Mouse (Mus musculus) lung, embryonic 14.5 days (tissue): ENCODE data around the gene 2310034G01Rik. TPM values are rescaled to one million over a fixed set of nuclear protein-coding genes. Genes with fewer than 3 reads are reported as not detected.
A peak's percentile ranks its signal among the peaks of the same experiment; 100 is the strongest.

Experiments used
- ATAC-seq: fragments of 200-750 bp; cut with Nextera tagmentation; 2 replicates; pipeline ENCODE4 v1.8.0; 2017; ENCODE audit warnings: mild to moderate bottlenecking, moderate TSS enrichment, moderate library complexity; ENCODE audit not compliant: insufficient read depth
- DNase-seq: peaks from one replicate; pipeline ENCODE4 v3.0.0-alpha.2; 2015
- H3K27ac ChIP-seq: fragments of 300-500 bp; sonication (generic); 2 replicates; pipeline ENCODE4 v1.5.1; 2014; ENCODE audit warnings: low read depth, mild to moderate bottlenecking, moderate library complexity
- H3K27me3 ChIP-seq: fragments of 300-500 bp; sonication (generic); 2 replicates; pipeline ENCODE4 v1.6.1; 2014; ENCODE audit warnings: low read length, control low read depth; ENCODE audit not compliant: insufficient read depth
- H3K36me3 ChIP-seq: fragments of 300-500 bp; sonication (generic); 2 replicates; pipeline ENCODE4 v1.6.1; 2014; ENCODE audit warnings: control low read depth; ENCODE audit not compliant: insufficient read depth
- H3K4me1 ChIP-seq: fragments of 300-500 bp; sonication (generic); 2 replicates; pipeline ENCODE4 v1.6.1; 2014; ENCODE audit warnings: antibody characterized with exemption, control low read depth; ENCODE audit not compliant: insufficient read depth
- H3K4me2 ChIP-seq: fragments of 300-500 bp; sonication (generic); 2 replicates; pipeline ENCODE4 v1.6.1; 2014; ENCODE audit warnings: mild to moderate bottlenecking
- H3K4me3 ChIP-seq: fragments of 300-500 bp; sonication (generic); 2 replicates; pipeline ENCODE4 v1.5.1; 2014; ENCODE audit warnings: low read depth, low read length
- H3K9ac ChIP-seq: fragments of 300-500 bp; sonication (generic); 2 replicates; pipeline ENCODE4 v1.6.1; 2014
- H3K9me3 ChIP-seq: fragments of 300-500 bp; sonication (generic); 2 replicates; pipeline ENCODE4 v1.6.1; 2016; ENCODE audit warnings: low read depth, low read length, control low read depth
- CTCF ChIP-seq: IDR thresholded peaks from 2 replicates; pipeline ENCODE4 v1.5.1; 2016; ENCODE audit warnings: antibody characterized with exemption, low read depth
- WGBS: fragments of 180-500 bp; shearing (Covaris S2); extraction: QIAGEN DNeasy Blood & Tissue Kit; methylation state at CpG from one replicate; pipeline ENCODE4 v1.1.7; 2014; 5-methylcytosine and 5-hydroxymethylcytosine counted together
- polyA plus RNA-seq: library from polyadenylated mRNA; unstranded; fragments of >200 nt; fragmentation: Nextera tagmentation; extraction: Ambion mirVana; gene quantifications from 2 replicates; pipeline ENCODE4 v1.2.1, GENCODE M21; 2014

Gene 2310034G01Rik
- polyA plus RNA-seq, 1 experiment from 2014 or later: 1.1 TPM

DNA sequence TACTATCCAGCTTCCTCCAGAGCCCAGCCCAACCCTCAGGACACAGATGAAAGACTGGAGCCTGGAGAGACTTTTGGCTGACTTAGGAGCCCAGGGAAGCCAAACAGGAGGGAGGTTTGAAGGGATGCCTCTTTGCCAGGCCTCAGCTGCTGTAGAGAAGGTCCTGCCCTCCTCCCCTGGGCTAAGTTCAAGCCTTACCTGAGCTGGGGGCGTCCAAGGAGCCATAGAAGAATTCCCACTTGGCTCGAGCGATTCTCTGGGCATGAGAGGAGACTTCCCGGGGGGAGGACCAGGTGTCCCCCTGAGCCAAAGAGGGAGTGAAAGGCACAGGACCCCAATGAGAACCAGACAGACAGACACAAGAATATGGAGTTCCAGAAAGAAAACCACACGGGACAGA, 26.4 kb downstream of the 2310034G01Rik start:
- H3K9ac ChIP-seq: no peak overlapping the region
- no peaks in the 10 kb centered on the region for H3K9me3 ChIP-seq
- H3K36me3 ChIP-seq: no peaks in the 10 kb centered on the region
- no peak overlapping the region for H3K4me2 ChIP-seq
- WGBS: 65% methylated on average over 5 of the region's 5 CpGs
- ATAC-seq: no peak
- peaks cover 86% of the 10 kb centered on the region for H3K27me3 ChIP-seq
- no peak for DNase-seq
- peaks cover 7% of the 10 kb centered on the region; the same call in 1 of the 2 replicates for H3K4me1 ChIP-seq
- TF ChIP-seq CTCF: no peak
- no peak overlapping the region for H3K4me3 ChIP-seq
- no peak overlapping the region for H3K27ac ChIP-seq

GRCm38 (mm10) chr19:46322996-46323572, 27.0 kb downstream of the 2310034G01Rik start:
- Histone ChIP-seq H3K4me1 (peaks cover 7% of the 10 kb centered on the region; the same call in 1 of the 2 replicates), H3K36me3 (no peaks in the 10 kb centered on the region), H3K27me3 (peaks cover 93% of the 10 kb centered on the region), H3K4me2 (no peak overlapping the region), H3K27ac (no peak overlapping the region), H3K4me3 (no peak overlapping the region), H3K9me3 (no peaks in the 10 kb centered on the region), H3K9ac (no peak overlapping the region)
- no peak for TF ChIP-seq CTCF
- 64% methylated on average over 13 of the region's 13 CpGs for WGBS
- no peak for DNase-seq
- ATAC-seq: no peak

- 40% methylated on average over 11 of the region's 11 CpGs for WGBS
Observed at GRCm38 (mm10) chr19:46322144-46322995, 27.7 kb downstream of the 2310034G01Rik start.

GRCm38 (mm10) chr19:46321101-46321943, 28.8 kb downstream of the 2310034G01Rik start:
- no peak for DNase-seq

More at GRCm38 (mm10) chr19:46322144-46322995, 27.7 kb downstream of the 2310034G01Rik start:
- H3K4me1 ChIP-seq: peaks cover 2% of the 10 kb centered on the region; the same call in 1 of the 2 replicates
- H3K36me3 ChIP-seq: no peaks in the 10 kb centered on the region
- H3K9ac ChIP-seq: no peak overlapping the region
- ATAC-seq: no peak
- no peak overlapping the region for H3K27ac ChIP-seq
- no peak overlapping the region for H3K4me2 ChIP-seq
- no peak for TF ChIP-seq CTCF
- no peak for DNase-seq
- H3K9me3 ChIP-seq: no peaks in the 10 kb centered on the region
- H3K4me3 ChIP-seq: no peak overlapping the region
- peaks cover 95% of the 10 kb centered on the region for H3K27me3 ChIP-seq

GRCm38 (mm10) chr19:46320076-46320785, 29.9 kb downstream of the 2310034G01Rik start:
- Histone ChIP-seq H3K4me3 (no peak overlapping the region), H3K9ac (no peak overlapping the region), H3K27me3 (peaks cover 93% of the 10 kb centered on the region), H3K4me1 (no peaks in the 10 kb centered on the region), H3K4me2 (no peak overlapping the region), H3K9me3 (no peaks in the 10 kb centered on the region), H3K36me3 (no peaks in the 10 kb centered on the region), H3K27ac (no peak overlapping the region)
- TF ChIP-seq CTCF: no peak
- ATAC-seq: no peak
- 73% methylated on average over 8 of the region's 8 CpGs for WGBS
- no peak for DNase-seq

More at GRCm38 (mm10) chr19:46321101-46321943, 28.8 kb downstream of the 2310034G01Rik start:
- H3K9me3 ChIP-seq: no peaks in the 10 kb centered on the region
- H3K27ac ChIP-seq: no peak overlapping the region
- H3K27me3 ChIP-seq: peaks cover 95% of the 10 kb centered on the region
- 26% methylated on average over 6 of the region's 6 CpGs for WGBS
- H3K4me2 ChIP-seq: no peak overlapping the region
- H3K9ac ChIP-seq: no peak overlapping the region
- H3K36me3 ChIP-seq: no peaks in the 10 kb centered on the region
- no peaks in the 10 kb centered on the region for H3K4me1 ChIP-seq
- TF ChIP-seq CTCF: no peak
- no peak overlapping the region for H3K4me3 ChIP-seq
- ATAC-seq: no peak

DNA sequence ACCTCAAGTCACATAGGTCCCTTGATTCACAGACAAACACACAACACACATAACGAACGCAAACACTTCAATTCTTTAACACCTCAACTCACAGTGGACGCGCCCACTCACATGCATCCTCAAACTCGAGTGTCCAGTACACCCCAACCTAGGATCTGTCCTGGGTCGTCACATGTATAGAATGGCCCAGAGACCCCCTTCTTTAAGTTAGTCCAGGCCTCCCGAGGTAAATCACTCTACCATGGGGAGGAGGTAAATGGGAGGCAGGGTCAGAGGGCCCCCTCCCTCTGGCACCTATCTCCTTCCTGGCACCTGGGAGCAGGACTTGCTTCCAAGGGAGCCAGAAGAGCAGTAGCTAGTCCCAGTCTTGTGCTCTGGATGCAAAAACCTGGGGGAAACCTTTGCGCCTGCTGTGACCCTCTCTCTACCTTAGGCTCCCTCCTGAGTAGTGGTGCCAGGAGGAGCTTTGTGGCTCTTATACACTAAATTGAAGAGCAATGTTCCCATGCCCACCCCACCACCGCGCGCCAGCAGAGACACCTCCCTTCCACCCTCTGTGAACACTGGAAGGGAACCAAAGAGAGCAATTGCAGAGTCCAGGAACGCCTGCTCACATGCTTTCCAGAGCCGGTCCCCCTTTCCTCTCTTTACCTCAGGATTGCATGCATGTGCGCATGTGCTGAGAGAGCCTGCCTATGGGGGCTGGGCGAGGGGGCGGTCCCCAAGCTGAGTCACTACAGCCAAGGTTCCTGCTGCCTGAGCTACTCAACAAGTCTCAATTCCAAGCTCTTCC, 31.3 kb downstream of the 2310034G01Rik start:
- peak overlapping the region; percentile 72 for H3K4me2 ChIP-seq
- no peak for TF ChIP-seq CTCF
- no peaks in the 10 kb centered on the region for H3K4me1 ChIP-seq
- 10% methylated on average over 16 of the region's 16 CpGs for whole genome bisulfite sequencing
- no peak overlapping the region for H3K27ac ChIP-seq
- H3K9ac ChIP-seq: no peak overlapping the region
- no peak for ATAC-seq
- no peaks in the 10 kb centered on the region for H3K9me3 ChIP-seq
- H3K27me3 ChIP-seq: peaks cover 93% of the 10 kb centered on the region
- no peaks in the 10 kb centered on the region for H3K36me3 ChIP-seq
- peak; percentile 71 for DNase-seq
- peak overlapping the region; percentile 46 for H3K4me3 ChIP-seq
